Mouse (Mus musculus): ENCODE results near the gene Drp2. TPM values are rescaled to one million over a fixed set of nuclear protein-coding genes. Genes with fewer than 3 reads are reported as not detected.

Drp2 gene
- polyA plus RNA-seq (2014; fragmentation: Nextera tagmentation; extraction: Ambion mirVana) = 1.6 and 2.0 TPM in 2 replicates

DNA sequence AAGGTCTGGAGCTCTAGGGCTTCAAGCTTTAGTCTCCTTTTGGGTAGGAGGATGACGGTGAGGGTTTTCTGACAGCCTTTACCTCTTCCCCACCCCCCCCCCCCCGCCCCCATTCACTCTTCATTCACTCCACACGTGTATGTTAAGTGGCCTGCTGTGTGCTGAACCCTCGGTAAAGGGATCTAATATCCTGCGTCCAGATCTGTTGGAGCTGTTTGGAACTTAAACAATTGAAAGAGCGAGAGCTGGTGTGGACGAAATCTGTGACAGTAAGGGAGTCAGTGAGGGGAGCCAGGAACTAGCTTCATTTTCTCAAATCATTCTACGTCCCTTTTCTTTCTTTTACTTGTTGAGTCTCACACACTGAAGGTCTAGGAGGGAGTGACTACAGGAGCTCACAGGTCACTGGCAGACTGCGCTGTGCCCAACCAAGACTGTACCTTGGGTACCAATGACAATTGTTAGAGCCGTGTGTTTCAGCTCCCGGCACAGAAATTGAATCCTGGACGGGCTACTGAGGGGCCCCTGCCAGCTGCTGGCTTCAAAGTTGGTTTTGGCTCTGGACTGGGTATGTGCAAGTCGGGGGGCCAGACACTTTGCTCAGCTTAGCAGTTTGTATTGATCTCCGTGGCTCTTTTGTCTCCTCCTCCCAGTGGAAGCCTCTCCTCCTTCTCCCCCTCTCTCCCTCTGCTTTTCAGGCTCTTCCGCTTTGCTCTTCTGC is at the start of gene Drp2:
Gene Drp2, plus strand, starts transcription at position 689 of the 721 bp plus-strand sequence.
- no peaks in the 10 kb centered on the region for H3K9me3 ChIP-seq (ENCODE audit: control insufficient read depth, low read length)
- H3K4me2 ChIP-seq (ENCODE audit: low read length) = peak within 1 kb of the TSS; percentile 53
- H3K27me3 ChIP-seq (replicated peaks; ENCODE audit: control insufficient read depth, insufficient read depth, low read length) = 0 out of 2 replicates have a peak, but pooled peaks cover 2% of the 10 kb centered on the region
- no peak within 1 kb of the TSS for H3K9ac ChIP-seq (ENCODE audit: low read length)
- 29% methylated on average over 15 of the region's 15 CpGs for WGBS
- H3K36me3 ChIP-seq (ENCODE audit: control insufficient read depth, insufficient read depth, low read length) = no peaks in the 10 kb centered on the region
- peak within 1 kb of the TSS; percentile 26 for H3K4me3 ChIP-seq (ENCODE audit: low read depth, low read length)
- ATAC-seq (replicated peaks; ENCODE audit: low FRiP score, low TSS enrichment, low read depth) (no peak), DNase-seq (ENCODE audit: low spot score) (no peak)
- H3K27ac ChIP-seq (ENCODE audit: low read depth) = 0 out of 2 replicates have a peak within 1 kb of the TSS, but pooled peaks have one; percentile 16
- H3K4me1 ChIP-seq (replicated peaks; ENCODE audit: control insufficient read depth, insufficient read depth, low read length) = no peaks in the 10 kb centered on the region

DNA sequence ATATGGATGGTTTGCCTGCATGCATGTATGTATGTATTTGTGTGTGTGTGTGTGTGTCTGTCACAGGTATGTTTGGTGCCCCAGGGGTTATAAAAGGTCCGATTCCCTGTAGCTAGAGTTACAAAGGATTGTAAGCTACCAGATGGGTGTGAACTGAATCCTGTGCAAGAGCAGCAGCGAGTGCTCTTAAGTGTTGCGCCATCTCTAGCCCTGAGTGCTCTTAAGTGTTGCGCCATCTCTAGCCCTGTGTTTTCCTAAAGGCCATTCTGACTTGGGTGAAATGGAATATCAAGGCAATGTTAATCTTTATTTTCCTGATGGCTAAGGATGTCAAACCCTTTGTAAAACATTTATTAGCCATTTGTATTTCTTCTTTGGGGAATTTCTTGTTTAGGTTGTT is 45.0 kb upstream of the Drp2 start:
- Histone ChIP-seq H3K27me3 (replicated peaks; ENCODE audit: control insufficient read depth, insufficient read depth, low read length) (no peaks in the 10 kb centered on the region), H3K36me3 (ENCODE audit: control insufficient read depth, insufficient read depth, low read length) (peaks cover 17% of the 10 kb centered on the region; the same call in 1 of the 2 replicates), H3K9me3 (ENCODE audit: control insufficient read depth, low read length) (no peaks in the 10 kb centered on the region), H3K4me2 (ENCODE audit: low read length) (no peak overlapping the region), H3K9ac (ENCODE audit: low read length) (no peak overlapping the region), H3K27ac (ENCODE audit: low read depth) (no peak overlapping the region), H3K4me3 (ENCODE audit: low read depth, low read length) (no peak overlapping the region), H3K4me1 (replicated peaks; ENCODE audit: control insufficient read depth, insufficient read depth, low read length) (no peaks in the 10 kb centered on the region)
- no peak for ATAC-seq (replicated peaks; ENCODE audit: low FRiP score, low TSS enrichment, low read depth)
- WGBS = 85% methylated on average over 4 of the region's 4 CpGs
- DNase-seq (ENCODE audit: low spot score) = no peak

DNA sequence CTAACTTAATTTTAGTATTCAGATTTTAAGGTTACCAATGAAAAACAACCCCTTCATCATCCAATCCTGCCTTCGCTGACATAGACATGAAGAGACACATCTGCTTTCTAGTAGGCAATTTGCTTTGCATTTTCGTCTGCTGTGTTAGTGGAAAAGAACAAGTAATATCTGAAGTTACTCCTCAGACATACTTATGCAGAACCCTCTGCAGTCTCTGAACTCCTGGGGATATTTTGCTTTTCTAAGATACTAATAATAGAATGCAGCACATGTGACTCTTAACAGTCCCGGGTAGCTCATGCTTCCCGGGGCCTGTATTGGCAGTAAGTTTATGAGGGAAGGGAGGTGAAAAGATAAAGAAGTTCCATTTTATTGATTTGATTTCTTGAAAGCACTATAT is 42.2 kb upstream of the Drp2 start:
- ATAC-seq (replicated peaks; ENCODE audit: low FRiP score, low TSS enrichment, low read depth) = no peak

GRCm38 (mm10) chrX:134365421-134365820 is 38.9 kb upstream of the Drp2 start:
- no peak for DNase-seq (ENCODE audit: low spot score)
- no peak for ATAC-seq (replicated peaks; ENCODE audit: low FRiP score, low TSS enrichment, low read depth)

More for the DNA sequence above, 42.2 kb upstream of the Drp2 start:
- Histone ChIP-seq H3K4me3 (ENCODE audit: low read depth, low read length) (no peak overlapping the region), H3K4me2 (ENCODE audit: low read length) (no peak overlapping the region), H3K9ac (ENCODE audit: low read length) (no peak overlapping the region), H3K27me3 (replicated peaks; ENCODE audit: control insufficient read depth, insufficient read depth, low read length) (no peaks in the 10 kb centered on the region), H3K27ac (ENCODE audit: low read depth) (no peak overlapping the region), H3K4me1 (replicated peaks; ENCODE audit: control insufficient read depth, insufficient read depth, low read length) (no peaks in the 10 kb centered on the region), H3K36me3 (ENCODE audit: control insufficient read depth, insufficient read depth, low read length) (peaks cover 16% of the 10 kb centered on the region; the same call in 1 of the 2 replicates), H3K9me3 (ENCODE audit: control insufficient read depth, low read length) (no peaks in the 10 kb centered on the region)
- WGBS = 92% methylated on average over 4 of the region's 4 CpGs
- no peak for DNase-seq (ENCODE audit: low spot score)

GRCm38 (mm10) chrX:134366547-134366946 is 37.8 kb upstream of the Drp2 start:
- Histone ChIP-seq H3K4me1 (replicated peaks; ENCODE audit: control insufficient read depth, insufficient read depth, low read length) (no peaks in the 10 kb centered on the region), H3K4me3 (ENCODE audit: low read depth, low read length) (no peak overlapping the region), H3K9me3 (ENCODE audit: control insufficient read depth, low read length) (no peaks in the 10 kb centered on the region), H3K4me2 (ENCODE audit: low read length) (no peak overlapping the region), H3K36me3 (ENCODE audit: control insufficient read depth, insufficient read depth, low read length) (peaks cover 12% of the 10 kb centered on the region; the same call in 1 of the 2 replicates), H3K9ac (ENCODE audit: low read length) (no peak overlapping the region), H3K27me3 (replicated peaks; ENCODE audit: control insufficient read depth, insufficient read depth, low read length) (no peaks in the 10 kb centered on the region), H3K27ac (ENCODE audit: low read depth) (no peak overlapping the region)
- no peak for ATAC-seq (replicated peaks; ENCODE audit: low FRiP score, low TSS enrichment, low read depth)
- WGBS = 81% methylated on average over 3 of the region's 3 CpGs
- no peak for DNase-seq (ENCODE audit: low spot score)

More at GRCm38 (mm10) chrX:134365421-134365820, 38.9 kb upstream of the Drp2 start:
- Histone ChIP-seq H3K36me3 (ENCODE audit: control insufficient read depth, insufficient read depth, low read length) (peaks cover 16% of the 10 kb centered on the region; the same call in 1 of the 2 replicates), H3K4me1 (replicated peaks; ENCODE audit: control insufficient read depth, insufficient read depth, low read length) (no peaks in the 10 kb centered on the region), H3K9me3 (ENCODE audit: control insufficient read depth, low read length) (no peaks in the 10 kb centered on the region), H3K27me3 (replicated peaks; ENCODE audit: control insufficient read depth, insufficient read depth, low read length) (no peaks in the 10 kb centered on the region), H3K4me3 (ENCODE audit: low read depth, low read length) (no peak overlapping the region), H3K27ac (ENCODE audit: low read depth) (no peak overlapping the region), H3K4me2 (ENCODE audit: low read length) (no peak overlapping the region), H3K9ac (ENCODE audit: low read length) (no peak overlapping the region)
- WGBS = 100% methylated on average over 1 of the region's 1 CpGs

DNA sequence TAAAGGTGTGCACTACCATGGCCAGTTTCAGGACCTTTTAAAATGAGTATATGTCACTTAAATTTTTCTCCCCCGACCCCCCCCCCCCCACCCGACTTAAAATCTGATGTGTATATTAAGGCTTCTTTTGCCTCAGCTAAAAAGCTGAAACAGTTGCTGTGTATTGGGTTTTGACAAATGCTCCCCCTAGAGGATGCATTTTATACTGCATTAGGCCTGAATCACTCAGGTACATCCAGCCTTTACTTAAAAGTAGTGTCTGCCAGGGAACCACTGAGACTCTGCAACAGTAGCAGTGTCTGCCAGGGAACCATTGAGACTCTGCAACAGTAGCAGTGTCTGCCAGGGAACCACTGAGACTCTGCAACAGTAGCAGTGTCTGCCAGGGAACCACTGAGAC is 33.1 kb upstream of the Drp2 start:
- 12% methylated on average over 2 of the region's 2 CpGs for WGBS
- H3K27ac ChIP-seq (ENCODE audit: low read depth) = no peak overlapping the region
- no peak overlapping the region for H3K4me2 ChIP-seq (ENCODE audit: low read length)
- H3K9ac ChIP-seq (ENCODE audit: low read length) = no peak overlapping the region
- H3K4me3 ChIP-seq (ENCODE audit: low read depth, low read length) = no peak overlapping the region
- H3K27me3 ChIP-seq (replicated peaks; ENCODE audit: control insufficient read depth, insufficient read depth, low read length) = no peaks in the 10 kb centered on the region
- H3K4me1 ChIP-seq (replicated peaks; ENCODE audit: control insufficient read depth, insufficient read depth, low read length) = no peaks in the 10 kb centered on the region
- H3K36me3 ChIP-seq (ENCODE audit: control insufficient read depth, insufficient read depth, low read length) = no peaks in the 10 kb centered on the region
- ATAC-seq (replicated peaks; ENCODE audit: low FRiP score, low TSS enrichment, low read depth) (no peak), DNase-seq (ENCODE audit: low spot score) (no peak)
- H3K9me3 ChIP-seq (ENCODE audit: control insufficient read depth, low read length) = no peaks in the 10 kb centered on the region

DNA sequence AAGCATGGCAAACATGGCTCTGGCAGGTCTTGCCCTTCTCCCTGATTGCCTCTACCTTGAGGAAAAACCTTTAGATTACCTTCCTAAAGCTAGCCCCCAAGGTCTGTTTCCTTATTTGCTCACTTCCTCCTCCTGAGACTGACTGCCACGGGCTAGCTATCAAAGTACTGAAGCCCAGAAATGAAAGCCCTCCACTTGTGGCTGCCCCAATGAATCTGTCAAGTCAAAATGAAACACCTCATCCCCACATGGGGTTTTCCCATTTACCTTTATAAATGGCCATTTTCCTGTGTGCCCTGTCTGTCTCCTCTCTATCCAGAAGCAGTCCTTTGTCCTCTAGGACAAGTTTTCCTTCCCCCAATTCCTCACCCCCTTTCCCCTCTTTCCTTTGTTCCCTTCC is 30.2 kb upstream of the Drp2 start:
- DNase-seq (ENCODE audit: low spot score) (no peak), ATAC-seq (replicated peaks; ENCODE audit: low FRiP score, low TSS enrichment, low read depth) (no peak)
- H3K4me3 ChIP-seq (ENCODE audit: low read depth, low read length) = no peak overlapping the region
- no peaks in the 10 kb centered on the region for H3K4me1 ChIP-seq (replicated peaks; ENCODE audit: control insufficient read depth, insufficient read depth, low read length)
- no peaks in the 10 kb centered on the region for H3K27me3 ChIP-seq (replicated peaks; ENCODE audit: control insufficient read depth, insufficient read depth, low read length)
- H3K9me3 ChIP-seq (ENCODE audit: control insufficient read depth, low read length) = no peaks in the 10 kb centered on the region
- H3K36me3 ChIP-seq (ENCODE audit: control insufficient read depth, insufficient read depth, low read length) = no peaks in the 10 kb centered on the region
- no peak overlapping the region for H3K9ac ChIP-seq (ENCODE audit: low read length)
- H3K27ac ChIP-seq (ENCODE audit: low read depth) = no peak overlapping the region
- 36% methylated on average over 1 of the region's 1 CpGs for WGBS
- no peak overlapping the region for H3K4me2 ChIP-seq (ENCODE audit: low read length)

GRCm38 (mm10) chrX:134384896-134385295 is 19.5 kb upstream of the Drp2 start:
- H3K27ac ChIP-seq (ENCODE audit: low read depth) = no peak overlapping the region

DNA sequence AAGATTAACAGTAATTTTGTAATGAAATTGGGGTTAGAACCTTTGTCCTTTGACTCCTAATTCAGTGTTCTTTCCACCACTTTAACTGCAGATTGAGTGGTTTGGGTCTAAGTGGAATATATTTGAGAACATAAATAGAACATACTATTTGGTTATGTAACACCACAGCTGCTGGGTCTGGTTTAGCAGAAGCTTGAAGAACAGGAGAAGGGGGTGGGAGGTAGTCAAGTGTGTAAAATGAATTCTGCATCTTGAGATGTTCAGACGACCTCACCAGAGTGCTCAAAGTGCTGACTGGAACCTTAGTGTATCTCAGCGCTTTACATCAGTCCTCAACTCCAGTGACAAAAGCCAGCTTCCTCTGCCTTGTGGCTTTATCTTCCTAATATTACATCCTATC is 5.4 kb upstream of the Drp2 start:
- WGBS = 71% methylated on average over 2 of the region's 2 CpGs

More at GRCm38 (mm10) chrX:134384896-134385295, 19.5 kb upstream of the Drp2 start:
- no peak for DNase-seq (ENCODE audit: low spot score)
- WGBS = 79% methylated on average over 6 of the region's 6 CpGs
- Histone ChIP-seq H3K4me3 (ENCODE audit: low read depth, low read length) (no peak overlapping the region), H3K9ac (ENCODE audit: low read length) (no peak overlapping the region), H3K4me2 (ENCODE audit: low read length) (no peak overlapping the region), H3K36me3 (ENCODE audit: control insufficient read depth, insufficient read depth, low read length) (no peaks in the 10 kb centered on the region), H3K9me3 (ENCODE audit: control insufficient read depth, low read length) (no peaks in the 10 kb centered on the region), H3K27me3 (replicated peaks; ENCODE audit: control insufficient read depth, insufficient read depth, low read length) (no peaks in the 10 kb centered on the region), H3K4me1 (replicated peaks; ENCODE audit: control insufficient read depth, insufficient read depth, low read length) (no peaks in the 10 kb centered on the region)
- no peak for ATAC-seq (replicated peaks; ENCODE audit: low FRiP score, low TSS enrichment, low read depth)

More for the DNA sequence above, 5.4 kb upstream of the Drp2 start:
- Histone ChIP-seq H3K4me2 (ENCODE audit: low read length) (no peak overlapping the region), H3K36me3 (ENCODE audit: control insufficient read depth, insufficient read depth, low read length) (no peaks in the 10 kb centered on the region), H3K9me3 (ENCODE audit: control insufficient read depth, low read length) (no peaks in the 10 kb centered on the region), H3K9ac (ENCODE audit: low read length) (no peak overlapping the region), H3K4me3 (ENCODE audit: low read depth, low read length) (no peak overlapping the region), H3K27me3 (replicated peaks; ENCODE audit: control insufficient read depth, insufficient read depth, low read length) (no peaks in the 10 kb centered on the region), H3K27ac (ENCODE audit: low read depth) (no peak overlapping the region), H3K4me1 (replicated peaks; ENCODE audit: control insufficient read depth, insufficient read depth, low read length) (no peaks in the 10 kb centered on the region)
- DNase-seq (ENCODE audit: low spot score) (no peak), ATAC-seq (replicated peaks; ENCODE audit: low FRiP score, low TSS enrichment, low read depth) (no peak)

All from intestine, embryonic 14.5 days (tissue).